Mouse (Mus musculus) ES-E14 (cell line): ENCODE measurements around the gene Gm38431. TPM values are rescaled to one million over a fixed set of nuclear protein-coding genes. Genes with fewer than 3 reads are reported as not detected.

Experiments
- DNase-seq: peaks from one replicate; pipeline ENCODE4 v3.0.0-alpha.2; 2013; ENCODE audit warnings: low read depth, low spot score
- H3K27ac ChIP-seq: 2 replicates; pipeline ENCODE4 v1.5.1; 2012; ENCODE audit warnings: low read depth, mild to moderate bottlenecking, low read length, moderate library complexity, mixed read lengths; ENCODE audit not compliant: poor library complexity, insufficient read depth, severe bottlenecking
- H3K36me3 ChIP-seq: 2 replicates; pipeline ENCODE4 v1.6.1; 2012; ENCODE audit warnings: mild to moderate bottlenecking, low read length, moderate library complexity, mixed read lengths; ENCODE audit not compliant: control insufficient read depth, poor library complexity, insufficient read depth, severe bottlenecking
- H3K4me1 ChIP-seq, 2 experiments: fragments of 150-350 bp in 1 of 2; sonication (generic) in 1 of 2; 2 replicates each; pipeline ENCODE4 v1.6.1; 2012; ENCODE audit warnings: low read length in 2 of 2, mild to moderate bottlenecking in 1 of 2, mixed read lengths in 1 of 2; ENCODE audit not compliant: control insufficient read depth in 2 of 2, insufficient read depth in 2 of 2, poor library complexity in 1 of 2
- H3K4me3 ChIP-seq, 2 experiments: fragments of 150-350 bp in 1 of 2; sonication (generic) in 1 of 2; 2 replicates each; pipeline ENCODE4 v1.5.1; 2012; ENCODE audit warnings: low read length in 2 of 2, low read depth in 1 of 2, mild to moderate bottlenecking in 1 of 2, mixed read lengths in 1 of 2; ENCODE audit not compliant: insufficient read depth in 1 of 2, poor library complexity in 1 of 2, severe bottlenecking in 1 of 2
- H3K9ac ChIP-seq: 2 replicates; pipeline ENCODE4 v1.6.1; 2012; ENCODE audit warnings: low read depth, mild to moderate bottlenecking, low read length, mixed read lengths; ENCODE audit not compliant: poor library complexity, insufficient read depth, severe bottlenecking
- H3K9me3 ChIP-seq: fragments of 150-350 bp; sonication (generic); 2 replicates; pipeline ENCODE4 v1.6.1; 2012; ENCODE audit warnings: low read depth, mild to moderate bottlenecking, low read length; ENCODE audit not compliant: control insufficient read depth, insufficient read depth
- CHD2 ChIP-seq: IDR thresholded peaks from 2 replicates; pipeline ENCODE4 v1.6.1; 2014; ENCODE audit warnings: mild to moderate bottlenecking, low read depth, low read length, inconsistent platforms
- HCFC1 ChIP-seq: IDR thresholded peaks from 2 replicates; pipeline ENCODE4 v1.6.1; 2012; ENCODE audit warnings: low read length, inconsistent platforms, borderline replicate concordance; ENCODE audit not compliant: insufficient read depth
- MAFK ChIP-seq: IDR thresholded peaks from 2 replicates; pipeline ENCODE4 v1.6.1; 2014; ENCODE audit warnings: mild to moderate bottlenecking, low read depth, low read length, inconsistent platforms; ENCODE audit not compliant: insufficient read depth
- ZC3H11A ChIP-seq: IDR thresholded peaks from 2 replicates; pipeline ENCODE4 v1.6.1; 2012; ENCODE audit warnings: low read depth, mild to moderate bottlenecking, inconsistent platforms, low read length, borderline replicate concordance
- ZNF384 ChIP-seq: IDR thresholded peaks from 2 replicates; pipeline ENCODE4 v1.6.1; 2012; ENCODE audit warnings: low read depth, low read length, inconsistent platforms
- in situ Hi-C, 2 experiments: fragments of 600-800 bp; cut with MboI; formaldehyde crosslinking; loops; one replicate each; pipeline ENCODE4 v1.15.1; 2025; ENCODE audit warnings: low sequenced_read_pairs in 2 of 2, inconsistent platforms in 1 of 2; ENCODE audit not compliant: unreplicated experiment in 2 of 2
- total RNA-seq: library from RNA; depleted of rRNA; stranded (reverse); fragments of 300-350 nt; gene quantifications from 2 replicates; pipeline ENCODE4 v1.2.3, GENCODE M21; 2012

Gene Gm38431
- total RNA-seq, 1 experiment, result 18.5 TPM

DNA sequence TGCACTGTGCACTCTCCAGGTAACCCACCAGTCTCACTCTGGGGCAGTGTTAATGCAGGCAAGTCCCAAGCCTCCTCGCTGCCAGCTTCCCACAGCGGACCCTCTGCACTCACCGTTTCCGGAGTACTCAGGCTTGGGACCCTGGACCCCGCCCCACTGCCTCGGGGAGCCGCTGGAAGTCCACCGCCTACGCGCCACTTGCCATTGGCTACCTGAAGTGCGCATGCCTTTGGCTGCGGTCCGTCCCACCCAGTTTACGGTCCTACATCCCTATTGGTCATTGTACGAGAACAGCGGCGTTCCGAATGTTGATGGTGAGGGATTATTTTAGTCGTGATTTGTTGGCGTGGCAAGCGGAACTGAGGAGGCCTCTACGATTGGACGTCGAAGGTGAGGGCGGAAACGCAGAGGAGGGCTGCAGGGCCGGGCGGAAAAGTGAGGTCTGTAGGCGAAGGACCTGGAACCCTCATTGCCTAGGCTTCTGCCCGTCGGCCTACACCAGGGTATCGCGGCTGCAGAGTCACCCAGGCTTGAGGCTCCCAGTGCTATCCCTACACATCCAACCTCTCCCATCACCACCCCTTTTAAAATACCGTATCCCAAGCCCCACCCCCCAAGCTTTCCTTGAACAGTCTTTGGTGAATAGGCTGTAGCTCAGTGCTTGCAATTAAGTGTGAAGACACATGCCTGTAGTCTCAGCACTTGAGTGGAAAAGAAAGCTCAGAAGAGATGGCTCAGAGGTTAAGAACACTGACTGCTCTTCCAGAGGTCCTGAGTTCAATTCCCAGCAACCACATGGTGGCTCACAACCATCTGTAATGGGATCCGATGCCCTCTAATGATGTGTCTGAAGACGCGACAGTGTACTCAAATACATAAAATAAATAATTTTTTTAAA lies 39.5 kb upstream of the Gm38431 start, which contains the start of gene Tyk2:
TSS of gene Tyk2 (minus strand) at position 185 of the 898 bp plus-strand sequence.
- peaks cover 0 to 5% of the 10 kb centered on the region in 2 experiments; a peak in 2 of 4 replicates for H3K4me1 ChIP-seq
- H3K9me3 ChIP-seq, result no peaks in the 10 kb centered on the region
- H3K27ac ChIP-seq, result peak within 1 kb of the TSS; percentile 9; the same call in 1 of the 2 replicates
- TF ChIP-seq MAFK (0 out of 2 replicates have a peak, but pooled peaks have one; percentile 4), HCFC1 (peak; percentile 76), CHD2 (peak; percentile 73), ZC3H11A (no peak)
- peak; percentile 97 for DNase-seq
- peak within 1 kb of the TSS; percentile 78 to 94 for H3K4me3 ChIP-seq
- in situ Hi-C loops, result no loop called here
- peak within 1 kb of the TSS; percentile 86 for H3K9ac ChIP-seq
- no peaks in the 10 kb centered on the region; the same call in 1 of the 2 replicates for H3K36me3 ChIP-seq

GRCm38 (mm10) chr9:21126259-21126627 lies 34.4 kb upstream of the Gm38431 start:
- Histone ChIP-seq H3K9me3 (no peaks in the 10 kb centered on the region), H3K9ac (no peak overlapping the region), H3K4me1 (peaks cover 0 to 2% of the 10 kb centered on the region in 2 experiments; a peak in 2 of 4 replicates), H3K27ac (no peak overlapping the region), H3K4me3 (no peak overlapping the region), H3K36me3 (no peaks in the 10 kb centered on the region; the same call in 1 of the 2 replicates)
- no peak for DNase-seq
- no peak for TF ChIP-seq HCFC1
- TF ChIP-seq MAFK, result no peak
- TF ChIP-seq ZNF384, result no peak
- no peak for TF ChIP-seq CHD2
- no peak for TF ChIP-seq ZC3H11A
- in situ Hi-C loops, result no loop called here

GRCm38 (mm10) chr9:21125502-21126258 lies 33.9 kb upstream of the Gm38431 start:
- in situ Hi-C loops, result no loop called here
- no peak for TF ChIP-seq ZC3H11A
- TF ChIP-seq CHD2, result no peak
- no peak for TF ChIP-seq ZNF384
- no peak for TF ChIP-seq HCFC1
- TF ChIP-seq MAFK, result no peak
- no peak for DNase-seq

DNA sequence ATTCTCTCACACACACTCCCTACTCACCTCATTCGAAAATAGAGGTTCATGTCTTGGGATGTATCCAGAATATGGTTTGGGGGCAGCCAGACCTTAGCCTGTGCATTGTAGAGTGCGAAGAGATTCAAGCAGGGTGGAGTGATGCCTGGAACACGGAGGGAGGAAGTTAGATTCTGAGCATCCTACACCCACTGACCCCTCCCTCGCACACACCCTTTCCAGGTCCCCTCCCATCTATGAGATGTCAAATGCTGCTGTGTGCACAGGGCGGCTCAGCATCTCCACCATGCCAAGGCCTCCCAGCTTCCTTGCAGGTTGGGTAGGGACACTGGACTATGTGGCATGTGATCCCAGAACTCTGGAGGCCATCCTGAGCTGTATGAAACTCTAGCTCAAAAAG lies 33.0 kb upstream of the Gm38431 start:
- no peak for TF ChIP-seq ZC3H11A
- TF ChIP-seq CHD2, result no peak
- TF ChIP-seq ZNF384, result no peak
- no peak for TF ChIP-seq HCFC1
- no peak for TF ChIP-seq MAFK
- Histone ChIP-seq H3K27ac (no peak overlapping the region), H3K4me1 (peaks cover 0 to 2% of the 10 kb centered on the region in 2 experiments; a peak in 2 of 4 replicates), H3K9me3 (no peaks in the 10 kb centered on the region), H3K36me3 (peaks cover 5% of the 10 kb centered on the region; the same call in 1 of the 2 replicates), H3K9ac (no peak overlapping the region), H3K4me3 (no peak overlapping the region)
- DNase-seq, result no peak
- in situ Hi-C loops, result no loop called here

More at GRCm38 (mm10) chr9:21125502-21126258, 33.9 kb upstream of the Gm38431 start:
- Histone ChIP-seq H3K9ac (no peak overlapping the region), H3K27ac (no peak overlapping the region), H3K4me1 (peaks cover 0 to 2% of the 10 kb centered on the region in 2 experiments; a peak in 2 of 4 replicates), H3K36me3 (no peaks in the 10 kb centered on the region; the same call in 1 of the 2 replicates), H3K9me3 (no peaks in the 10 kb centered on the region), H3K4me3 (no peak overlapping the region)
